Mouse (Mus musculus): ENCODE measurements around the gene Olfr551.
A peak's percentile ranks its signal among the peaks of the same experiment; 100 is the strongest.

The Olfr551 gene

DNA sequence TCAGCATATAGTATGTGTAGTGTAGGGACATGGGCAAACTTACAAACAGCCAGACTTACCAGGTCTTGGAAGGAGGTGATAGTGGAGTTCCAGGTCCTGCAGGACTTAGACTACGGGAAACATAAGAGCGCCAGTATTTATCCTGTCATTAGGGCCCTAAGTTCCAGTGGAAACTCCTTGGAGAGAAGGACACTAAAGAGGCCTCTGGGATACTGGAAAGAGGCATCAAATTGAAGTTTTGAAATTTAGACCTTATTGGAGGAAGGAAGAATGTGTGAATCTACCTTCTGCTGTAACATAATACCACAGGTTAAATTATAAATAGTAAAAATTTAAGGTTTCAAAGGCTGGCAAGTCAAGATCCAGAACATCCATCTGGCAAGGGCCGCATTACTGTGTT lies at the start of gene Olfr551:
TSS of gene Olfr551 (minus strand) at position 101 of the 400 bp plus-strand sequence.
- no peak for DNase-seq (ENCODE audit: low read depth, low spot score)

DNA sequence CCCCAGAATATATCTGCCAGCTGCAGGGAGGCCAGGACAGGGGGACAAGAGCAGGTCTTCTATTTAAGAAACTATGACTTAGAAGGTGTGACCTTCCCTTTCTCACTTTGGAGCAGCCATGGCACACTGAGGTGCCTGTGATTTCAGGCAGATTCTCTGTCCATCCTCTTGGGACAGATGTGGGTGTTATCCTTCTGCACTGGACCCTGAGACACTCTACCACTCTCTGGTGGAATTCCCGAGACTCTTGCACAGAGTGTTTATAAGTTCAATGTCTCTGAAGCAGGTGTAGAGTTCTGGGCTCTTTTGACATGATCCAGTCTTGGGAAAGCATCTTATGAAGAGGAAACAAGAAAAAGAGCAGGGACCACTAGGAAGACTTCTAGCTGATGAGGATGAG lies 46.4 kb upstream of the Olfr551 start, which contains the start of gene Olfr554:
TSS of gene Olfr554 (plus strand) at position 301 of the 400 bp plus-strand sequence.
- DNase-seq (ENCODE audit: low read depth, low spot score): no peak

DNA sequence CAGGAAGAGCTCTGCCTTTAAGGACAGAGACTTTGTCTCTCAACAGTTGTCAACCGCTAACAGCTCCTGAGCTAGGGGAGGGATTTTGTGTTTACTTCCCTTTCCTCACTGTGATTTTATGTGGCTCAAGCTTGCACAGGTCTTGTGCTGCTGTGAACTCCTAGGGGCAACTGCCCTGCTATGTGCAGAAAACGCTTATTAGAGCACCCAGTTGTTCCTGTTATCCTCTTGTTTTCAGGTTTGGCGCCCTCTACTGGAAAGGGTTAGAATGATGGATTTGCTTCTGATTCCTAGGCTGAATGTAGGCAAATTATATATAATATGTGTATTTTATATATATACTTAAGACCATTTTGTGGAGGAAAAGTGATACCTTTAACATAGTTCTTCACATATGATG lies 45.0 kb upstream of the Olfr551 start:
- DNase-seq (ENCODE audit: low read depth, low spot score): peak; percentile 21

DNA sequence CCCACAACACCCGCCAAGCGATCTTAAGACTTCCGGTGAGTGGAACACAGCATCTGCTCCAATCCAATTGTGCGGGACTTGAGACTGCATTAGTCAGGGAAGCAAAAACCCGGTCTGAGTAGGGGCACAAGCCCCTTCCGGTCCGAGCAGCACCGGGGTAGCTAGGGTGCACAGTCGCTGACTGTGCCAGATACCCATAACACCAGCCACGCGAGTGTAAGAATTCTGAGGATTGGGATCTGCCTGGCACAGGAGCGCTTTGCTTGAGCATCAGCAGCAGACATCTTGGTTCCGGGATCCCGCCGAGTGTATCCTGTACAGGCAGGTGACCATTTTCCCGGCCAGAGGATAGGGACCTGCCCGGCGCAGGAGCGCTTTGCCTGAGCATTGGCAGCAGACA lies 28.7 kb upstream of the Olfr551 start:
- DNase-seq (ENCODE audit: low read depth, low spot score): peak; percentile 64

DNA sequence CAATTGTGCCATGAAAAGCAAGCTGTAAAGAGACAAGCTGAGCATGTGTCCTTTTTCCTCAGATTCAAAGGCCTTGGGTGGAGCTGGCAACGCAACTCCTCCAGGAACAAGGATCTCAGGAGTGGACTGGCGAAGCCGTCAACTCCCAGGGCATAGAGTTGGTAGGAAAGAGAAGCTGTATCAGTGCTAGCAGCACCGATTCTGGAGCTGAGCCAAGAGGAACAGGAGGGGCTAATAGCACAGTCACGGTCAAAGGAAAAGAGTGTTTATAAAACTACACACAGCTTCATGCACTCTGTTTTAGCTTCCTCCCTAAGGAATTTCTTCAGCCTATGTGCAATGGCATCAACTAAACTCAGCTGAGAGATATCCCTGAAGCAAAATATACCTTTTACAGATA lies 27.9 kb upstream of the Olfr551 start:
- peak; percentile 11 for DNase-seq (ENCODE audit: low read depth, low spot score)

DNA sequence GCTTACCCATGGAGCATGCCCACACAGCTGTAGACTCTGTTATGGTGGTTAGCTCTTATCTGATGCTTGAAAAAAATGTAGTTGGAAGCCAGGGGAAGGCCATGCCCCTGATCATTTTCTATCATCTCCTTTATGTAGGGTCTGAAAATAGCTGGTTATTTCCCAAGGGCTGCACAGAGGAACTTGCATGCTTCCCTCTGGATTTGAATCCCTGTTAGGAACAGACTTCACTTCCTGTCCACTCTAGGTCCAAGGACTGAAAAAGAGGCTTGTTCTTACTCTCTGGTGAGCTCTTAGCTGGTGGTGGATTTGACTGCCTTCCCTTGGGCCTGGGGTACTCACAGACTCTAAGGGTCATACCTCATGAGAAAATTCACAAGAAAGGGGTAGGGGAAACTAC lies 26.4 kb upstream of the Olfr551 start, which contains the start of gene Olfr553:
TSS of gene Olfr553 (minus strand) at position 101 of the 400 bp plus-strand sequence.
- no peak for DNase-seq (ENCODE audit: low read depth, low spot score)

DNA sequence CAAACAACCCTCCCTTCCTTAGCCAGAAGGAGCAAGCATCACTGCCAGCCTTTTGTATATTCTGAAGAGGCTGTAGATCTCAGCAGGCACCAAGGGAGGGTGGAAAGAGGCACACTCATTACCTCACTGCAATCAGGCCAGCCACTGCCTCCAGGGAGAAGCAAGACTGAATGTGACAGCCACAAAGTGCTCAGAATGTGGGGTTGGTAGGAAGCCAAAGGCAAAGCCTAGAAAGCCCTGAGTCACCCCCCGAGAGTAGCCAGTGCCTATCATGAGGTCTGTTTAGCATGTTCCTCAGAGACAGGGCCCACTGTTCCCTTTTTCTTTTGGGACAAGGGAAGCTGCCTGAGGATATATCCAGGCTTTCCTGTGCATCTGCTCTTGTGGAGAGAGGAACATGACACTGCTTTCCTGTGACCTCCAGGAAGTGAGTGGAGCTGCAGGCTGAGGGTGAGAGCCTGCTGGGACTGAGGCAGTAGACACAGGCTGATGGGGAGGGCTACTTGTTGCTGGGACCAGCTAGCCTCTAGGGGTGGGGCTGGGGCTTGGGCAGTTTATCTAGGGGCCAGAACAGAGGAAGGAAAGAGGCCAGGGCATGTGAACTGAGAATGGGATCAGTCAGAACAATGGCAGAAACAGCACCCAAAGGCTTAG lies 5.8 kb upstream of the Olfr551 start, which contains the start of gene Olfr552:
TSS of gene Olfr552 (plus strand) at position 393 of the 654 bp plus-strand sequence.
- no peak for DNase-seq (ENCODE audit: low read depth, low spot score)

DNA sequence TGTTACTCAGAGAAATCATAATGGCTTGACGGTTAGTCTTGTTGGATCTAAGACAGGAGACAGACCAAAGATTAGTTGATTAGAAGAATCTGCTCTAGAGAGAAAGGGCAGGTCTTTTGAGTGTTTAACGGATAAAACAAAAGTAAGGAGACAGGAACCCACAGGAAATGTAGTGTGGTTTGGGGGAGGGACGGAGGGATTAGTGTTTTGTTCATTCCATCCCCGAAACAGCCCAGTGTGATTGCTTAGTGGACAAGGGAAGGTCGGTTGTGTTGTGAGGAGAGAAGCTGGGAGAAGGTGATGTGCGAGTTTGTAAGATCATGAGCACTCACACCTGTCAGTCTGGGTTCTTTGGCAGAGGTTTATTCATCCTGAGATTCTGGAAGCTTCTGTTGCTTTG lies 15.7 kb downstream of the Olfr551 start:
- no peak for DNase-seq (ENCODE audit: low read depth, low spot score)

DNA sequence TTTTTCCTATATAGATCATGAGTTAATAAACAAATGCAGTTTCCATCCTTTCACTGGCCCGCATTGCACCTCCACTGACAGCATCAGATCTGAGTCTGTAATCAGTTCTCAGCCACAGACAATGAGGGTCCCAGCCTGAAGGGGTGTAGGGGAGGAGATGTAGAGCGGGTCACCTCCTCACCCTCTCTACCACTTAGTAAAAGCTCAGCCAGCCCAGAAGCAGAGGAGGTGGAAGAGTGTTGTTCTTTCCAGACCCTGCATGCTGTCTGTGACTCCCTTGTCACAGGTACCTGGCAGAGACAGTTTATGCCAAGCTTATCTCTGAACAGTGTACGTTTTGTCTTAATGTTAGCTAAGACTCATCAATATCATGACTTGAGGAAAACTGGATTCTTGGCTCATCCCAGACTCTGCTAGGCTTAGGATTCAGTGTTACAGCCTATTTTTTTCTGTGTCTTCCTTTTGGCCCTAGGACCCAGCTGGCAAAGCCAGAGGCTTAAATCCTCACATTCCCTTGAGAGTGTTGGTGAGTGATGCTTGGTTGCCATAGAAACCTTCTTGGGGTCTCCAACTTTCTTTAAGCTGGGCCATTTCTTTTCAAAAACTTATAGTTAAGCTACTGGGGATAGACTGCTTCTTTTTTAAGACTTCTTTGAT lies 18.4 kb downstream of the Olfr551 start:
- no peak for DNase-seq (ENCODE audit: low read depth, low spot score)

DNA sequence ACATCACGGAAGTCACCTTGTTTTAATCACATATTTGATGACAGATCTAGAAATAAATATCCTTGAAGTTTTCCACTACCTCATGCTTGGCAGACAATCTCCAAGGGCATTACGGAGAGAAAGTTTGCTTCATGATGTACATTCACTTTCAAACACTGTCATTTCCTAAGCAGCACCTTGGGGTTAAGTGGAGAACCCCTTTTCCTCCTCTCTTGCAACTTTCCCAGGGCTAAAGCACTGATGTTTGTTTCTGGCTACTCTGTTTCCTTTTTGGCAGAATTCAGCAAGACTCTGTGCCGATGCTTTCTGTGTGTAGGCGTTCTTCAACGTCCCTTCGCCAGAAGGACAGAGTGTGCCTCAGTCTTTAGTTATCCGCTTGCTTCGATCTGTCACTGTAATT lies 20.5 kb downstream of the Olfr551 start, which contains the start of gene Olfr550:
TSS of gene Olfr550 (plus strand) at position 301 of the 400 bp plus-strand sequence.
- no peak for DNase-seq (ENCODE audit: low read depth, low spot score)

DNA sequence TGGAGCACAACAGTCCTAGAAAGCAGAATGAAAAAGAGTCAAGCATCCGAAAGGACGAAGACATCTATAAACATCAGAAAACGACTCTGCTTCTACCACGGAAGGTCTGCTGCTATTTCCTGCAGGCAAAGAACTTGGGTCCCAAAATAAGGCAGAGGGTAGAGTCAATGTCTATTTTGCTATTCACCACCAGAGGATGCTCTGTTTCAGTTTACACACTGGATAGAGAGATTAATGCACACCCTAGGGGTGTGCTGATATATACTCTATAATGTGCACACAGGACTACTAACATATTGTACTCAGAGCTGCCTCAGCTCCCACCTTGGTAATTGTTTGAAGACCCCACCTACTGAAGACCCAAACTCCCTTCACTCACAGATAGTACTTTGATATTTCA lies 25.5 kb downstream of the Olfr551 start:
- DNase-seq (ENCODE audit: low read depth, low spot score): no peak

DNA sequence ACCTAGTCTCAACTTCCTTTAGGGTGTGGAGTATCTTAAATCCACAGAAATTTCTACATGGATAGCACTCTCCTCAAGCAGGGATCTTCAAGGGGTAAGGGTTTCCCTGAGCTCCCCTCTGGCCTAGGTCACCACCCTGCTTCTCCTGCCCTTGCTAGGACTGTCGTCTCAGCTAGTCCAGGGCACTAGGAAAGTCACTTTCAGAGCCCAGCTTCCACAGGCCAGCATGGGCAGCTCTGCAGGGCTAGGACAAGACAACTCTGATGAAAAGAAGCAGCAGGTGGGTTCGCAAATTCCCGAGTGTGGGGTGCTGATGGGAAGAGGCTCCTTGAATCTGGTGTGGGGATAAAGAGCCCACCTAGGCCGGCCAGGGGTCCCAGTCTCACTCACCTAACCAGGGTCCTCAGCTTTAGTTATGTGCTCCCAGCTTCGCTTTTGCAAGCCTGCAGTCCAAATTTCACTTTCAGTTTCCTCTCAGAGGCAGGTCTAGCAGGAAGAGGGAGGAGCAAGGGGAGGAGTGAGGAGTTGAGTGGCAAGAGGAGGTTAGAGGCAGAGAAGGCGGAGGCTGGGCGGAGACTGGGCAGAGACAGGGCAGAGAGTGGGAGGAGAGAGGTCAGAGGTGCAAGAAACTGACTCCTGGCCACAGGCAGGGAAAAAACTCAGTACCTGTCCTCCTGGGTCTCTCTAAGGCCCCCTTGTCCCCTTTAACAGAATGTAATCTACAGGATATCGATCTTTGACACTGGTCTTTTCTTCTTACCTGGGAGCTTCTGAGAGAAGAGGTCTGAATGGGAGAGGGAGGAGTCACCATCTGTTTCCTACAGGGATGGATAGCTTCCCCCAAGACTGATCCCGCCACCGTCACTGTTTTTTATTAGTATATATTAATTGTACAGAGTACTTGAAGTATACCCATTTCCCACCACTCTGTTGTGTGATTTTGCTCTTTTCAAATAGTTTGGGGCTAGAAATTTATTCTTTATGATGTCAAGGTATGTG lies 26.4 kb downstream of the Olfr551 start, which contains the start of gene Trim21:
TSS of gene Trim21 (minus strand) at position 488 of the 999 bp plus-strand sequence.
- peak; percentile 86 for DNase-seq (ENCODE audit: low read depth, low spot score)

DNA sequence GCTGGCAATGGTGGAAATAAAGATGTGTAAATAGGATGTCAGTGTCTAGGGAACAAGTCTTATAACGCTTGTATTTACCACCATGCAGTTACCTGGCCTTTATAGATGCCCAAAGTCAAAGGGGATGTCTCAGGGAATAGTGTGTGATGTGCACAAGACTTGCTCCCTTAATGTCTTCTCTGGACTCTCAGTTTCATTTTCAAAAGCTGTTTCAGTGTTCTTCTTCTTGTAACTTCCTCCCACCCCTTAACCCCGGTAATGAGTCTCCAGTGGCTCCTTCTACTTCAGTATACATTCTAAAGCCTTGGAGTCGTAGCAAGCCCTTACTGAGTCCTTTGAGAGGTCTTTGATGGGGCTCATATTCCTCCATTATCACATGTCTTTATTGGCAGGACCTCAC lies 38.4 kb downstream of the Olfr551 start:
- no peak for DNase-seq (ENCODE audit: low read depth, low spot score)

DNA sequence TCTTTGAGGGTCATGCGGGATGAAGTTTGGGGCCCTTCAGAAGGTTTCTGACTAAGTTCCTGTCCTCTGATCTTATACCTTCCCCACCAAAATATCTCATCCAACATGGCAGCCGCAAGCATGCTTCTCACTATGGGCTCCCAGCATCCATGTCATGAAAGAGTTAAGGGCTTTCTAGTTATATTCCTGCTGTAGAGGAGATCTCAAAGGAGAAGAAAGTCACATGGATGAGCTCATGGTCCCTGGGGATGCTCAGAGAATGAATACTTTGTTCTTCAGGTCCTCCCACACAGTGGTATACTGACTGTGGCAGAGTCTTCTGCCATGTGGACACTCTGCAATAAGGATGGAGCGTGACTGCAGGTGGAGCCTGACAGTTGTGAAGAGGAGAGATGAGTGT lies 42.1 kb downstream of the Olfr551 start, which contains the start of gene Olfr549:
TSS of gene Olfr549 (plus strand) at position 301 of the 400 bp plus-strand sequence.
- no peak for DNase-seq (ENCODE audit: low read depth, low spot score)

DNA sequence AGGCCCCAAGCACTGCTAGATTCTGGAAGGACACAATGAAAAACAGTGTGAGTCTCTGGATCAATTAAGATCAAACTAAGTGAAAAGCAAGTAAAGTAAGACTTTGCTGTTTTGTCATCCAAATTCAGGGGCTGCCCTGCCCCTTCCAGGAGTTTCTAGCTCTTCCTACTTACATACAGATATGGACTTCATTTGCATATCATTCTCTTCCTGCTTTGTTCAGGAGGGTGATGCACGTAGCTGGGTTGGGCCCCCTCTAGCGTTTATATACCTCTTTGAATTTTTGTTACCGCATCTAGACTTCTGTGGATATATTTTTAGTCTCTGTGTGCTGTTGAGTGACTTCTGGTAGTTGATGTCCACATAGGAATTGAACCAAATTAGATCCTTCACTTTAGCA lies 50.4 kb downstream of the Olfr551 start:
- DNase-seq (ENCODE audit: low read depth, low spot score): peak; percentile 44

DNA sequence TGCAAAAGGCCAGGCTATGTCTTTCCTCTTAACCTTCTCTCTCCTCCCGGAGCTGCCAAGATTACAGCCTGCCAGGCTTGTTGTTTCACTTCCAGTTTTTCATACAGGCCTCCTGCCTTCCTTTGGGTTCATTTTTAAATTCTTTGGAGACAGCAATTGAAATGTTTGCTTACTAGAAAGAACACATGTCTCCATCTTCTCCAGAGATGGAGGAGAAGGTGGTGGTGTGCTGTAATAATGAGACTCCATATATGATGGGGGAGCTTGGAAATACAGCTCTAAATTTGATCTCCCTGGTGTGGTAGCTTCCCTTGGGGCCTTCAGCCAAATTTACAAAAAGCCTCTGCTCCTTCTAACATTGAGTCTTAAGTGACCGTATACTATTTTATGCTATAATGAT lies 51.1 kb downstream of the Olfr551 start, which contains the start of gene Olfr548-ps1:
TSS of gene Olfr548-ps1 (plus strand) at position 301 of the 400 bp plus-strand sequence.
- DNase-seq (ENCODE audit: low read depth, low spot score): no peak

DNA sequence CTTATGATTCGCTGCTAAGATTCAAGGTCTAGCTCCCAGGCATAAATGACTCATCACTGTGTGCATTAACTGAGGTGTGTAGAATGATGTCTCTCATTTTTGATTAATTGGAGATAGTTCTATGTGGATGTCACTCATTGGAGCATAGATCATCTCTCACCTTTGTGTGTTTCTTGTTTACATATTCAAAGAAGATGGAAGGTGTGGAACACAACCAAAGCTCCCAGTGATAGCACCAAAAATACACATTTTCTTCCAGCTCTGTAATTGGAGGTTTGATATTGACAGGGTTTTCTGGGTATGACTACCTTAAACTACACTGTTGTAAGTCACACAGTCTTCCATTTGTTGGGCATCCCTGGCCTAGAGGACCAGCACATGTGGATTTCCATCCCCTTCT lies 57.2 kb downstream of the Olfr551 start, which contains the start of gene Olfr547:
TSS of gene Olfr547 (plus strand) at position 301 of the 400 bp plus-strand sequence.
- DNase-seq (ENCODE audit: low read depth, low spot score): no peak

Measured in ZHBTc4 (cell line).